Mouse (Mus musculus) limb, embryonic 13.5 days (tissue): ENCODE results near the gene Sez6l2. TPM values are rescaled to one million over a fixed set of nuclear protein-coding genes. Genes with fewer than 3 reads are reported as not detected.

ENCODE experiments used
- ATAC-seq: fragments of 200-750 bp; cut with Nextera tagmentation; 2 replicates; pipeline ENCODE4 v1.8.0; 2017; ENCODE audit warnings: low read depth, moderate number of reproducible peaks, moderate TSS enrichment; ENCODE audit not compliant: low FRiP score
- H3K27ac ChIP-seq: fragments of 300-500 bp; sonication (generic); 2 replicates; pipeline ENCODE4 v1.5.1; 2015; ENCODE audit warnings: inconsistent platforms, mild to moderate bottlenecking, moderate library complexity
- H3K27me3 ChIP-seq: fragments of 300-500 bp; sonication (generic); 2 replicates; pipeline ENCODE4 v1.6.1; 2015; ENCODE audit warnings: mild to moderate bottlenecking, inconsistent platforms
- H3K36me3 ChIP-seq: fragments of 300-500 bp; sonication (generic); 2 replicates; pipeline ENCODE4 v1.6.1; 2015; ENCODE audit warnings: inconsistent platforms, mild to moderate bottlenecking, moderate library complexity
- H3K4me1 ChIP-seq: fragments of 300-500 bp; sonication (generic); 2 replicates; pipeline ENCODE4 v1.6.1; 2015; ENCODE audit warnings: inconsistent platforms
- H3K4me2 ChIP-seq: fragments of 300-500 bp; sonication (generic); replicated peaks from 2 replicates; pipeline ENCODE4 v1.6.1; 2015; ENCODE audit warnings: inconsistent platforms, mild to moderate bottlenecking, moderate library complexity
- H3K4me3 ChIP-seq: fragments of 300-500 bp; sonication (generic); 2 replicates; pipeline ENCODE4 v1.5.1; 2015; ENCODE audit warnings: moderate library complexity, mild to moderate bottlenecking, inconsistent platforms
- H3K9ac ChIP-seq: fragments of 300-500 bp; sonication (generic); 2 replicates; pipeline ENCODE4 v1.6.1; 2015; ENCODE audit warnings: mild to moderate bottlenecking, inconsistent platforms
- H3K9me3 ChIP-seq: fragments of 300-500 bp; sonication (generic); 2 replicates; pipeline ENCODE4 v1.6.1; 2016; ENCODE audit warnings: inconsistent platforms
- WGBS: fragments of 180-500 bp; shearing (Covaris S2); methylation state at CpG from one replicate; pipeline ENCODE4 v1.1.7; 2015; 5-methylcytosine and 5-hydroxymethylcytosine counted together
- polyA plus RNA-seq: library from polyadenylated mRNA; unstranded; fragments of >200 nt; fragmentation: Nextera tagmentation; extraction: Ambion mirVana; gene quantifications from 2 replicates; pipeline ENCODE4 v1.2.1, GENCODE M21; 2015

Sez6l2 gene
- polyA plus RNA-seq, 1 experiment from 2014 or later: 0.33 TPM

GRCm38 (mm10) chr7:127018416-127019305 is 68.3 kb downstream of the Sez6l2 start:
- ATAC-seq: no peak
- Histone ChIP-seq H3K4me3 (peak overlapping the region; percentile 80; the same call in 1 of the 2 replicates), H3K36me3 (peaks cover 44% of the 10 kb centered on the region), H3K27me3 (no peaks in the 10 kb centered on the region), H3K4me1 (peaks cover 85% of the 10 kb centered on the region), H3K9me3 (no peaks in the 10 kb centered on the region), H3K4me2 (peak overlapping the region; percentile 98), H3K27ac (peak overlapping the region; percentile 29; the same call in 1 of the 2 replicates), H3K9ac (peak overlapping the region; percentile 86)
- WGBS: 76% methylated on average over 15 of the region's 15 CpGs

- Histone ChIP-seq H3K9me3 (no peaks in the 10 kb centered on the region), H3K4me1 (peaks cover 87% of the 10 kb centered on the region), H3K4me2 (peak overlapping the region; percentile 98), H3K27ac (peak overlapping the region; percentile 82), H3K9ac (peak overlapping the region; percentile 86), H3K27me3 (no peaks in the 10 kb centered on the region), H3K4me3 (peak overlapping the region; percentile 66), H3K36me3 (peaks cover 44% of the 10 kb centered on the region)
- no peak for ATAC-seq
- WGBS: 71% methylated on average over 14 of the region's 14 CpGs
Measured at GRCm38 (mm10) chr7:127019306-127019960, 69.1 kb downstream of the Sez6l2 start.

GRCm38 (mm10) chr7:127020031-127020430 is 69.7 kb downstream of the Sez6l2 start:
- H3K4me1 ChIP-seq: peaks cover 86% of the 10 kb centered on the region
- H3K27ac ChIP-seq: peak overlapping the region; percentile 82
- H3K4me2 ChIP-seq: peak overlapping the region; percentile 98
- H3K9me3 ChIP-seq: no peaks in the 10 kb centered on the region
- no peaks in the 10 kb centered on the region for H3K27me3 ChIP-seq
- no peak for ATAC-seq
- WGBS: 60% methylated on average over 3 of the region's 3 CpGs
- H3K36me3 ChIP-seq: peaks cover 41% of the 10 kb centered on the region
- peak overlapping the region; percentile 86 for H3K9ac ChIP-seq
- peak overlapping the region; percentile 66 for H3K4me3 ChIP-seq

Other genes starting within 250 kb of the Sez6l2 start
- 34.1 and 36.6 TPM in 2 replicates for gene Coro1a, start 242.8 kb upstream of the Sez6l2 start, polyA plus RNA-seq
- 49.6 and 50.3 TPM in 2 replicates for gene Mapk3, start 191.0 kb upstream of the Sez6l2 start, polyA plus RNA-seq
- gene Gdpd3, start 184.2 kb upstream of the Sez6l2 start, polyA plus RNA-seq: 1.7 and 2.1 TPM in 2 replicates
- gene Ypel3, start 173.6 kb upstream of the Sez6l2 start, polyA plus RNA-seq: 114 and 121 TPM in 2 replicates
- gene Tbx6, start 169.1 kb upstream of the Sez6l2 start, polyA plus RNA-seq: 0.53 and 0.64 TPM in 2 replicates
- gene Ppp4c, start 158.1 kb upstream of the Sez6l2 start, polyA plus RNA-seq: 287 and 322 TPM in 2 replicates
- 0.18 and 0.52 TPM in 2 replicates for gene Fam57b, start 152.9 kb upstream of the Sez6l2 start, polyA plus RNA-seq
- gene 4930451I11Rik, start 118.9 kb upstream of the Sez6l2 start, polyA plus RNA-seq: not detected in 2 replicates
- 1.5 and 1.9 TPM in 2 replicates for gene Doc2a, start 103.1 kb upstream of the Sez6l2 start, polyA plus RNA-seq
- gene Hirip3, start 88.6 kb upstream of the Sez6l2 start, polyA plus RNA-seq: 39.8 and 48.3 TPM in 2 replicates
- 96.8 and 108 TPM in 2 replicates for gene Ino80e, start 88.2 kb upstream of the Sez6l2 start, polyA plus RNA-seq
- gene Taok2, start 65.9 kb upstream of the Sez6l2 start, polyA plus RNA-seq: 54.4 and 57.2 TPM in 2 replicates
- gene Tmem219, start 27.6 kb upstream of the Sez6l2 start, polyA plus RNA-seq: 24.5 and 27.0 TPM in 2 replicates
- gene Kctd13, start 21.7 kb upstream of the Sez6l2 start, polyA plus RNA-seq: 16.9 and 17.2 TPM in 2 replicates
- gene Asphd1, start 981 bp upstream of the Sez6l2 start, polyA plus RNA-seq: 0.20 TPM in 1 of 2 replicates, not detected in the other
- gene Cdipt, start 25.4 kb downstream of the Sez6l2 start, polyA plus RNA-seq: 97.1 and 105 TPM in 2 replicates
- 0.65 and 1.9 TPM in 2 replicates for gene Cdiptos, start 25.5 kb downstream of the Sez6l2 start, polyA plus RNA-seq
- 5.5 and 5.6 TPM in 2 replicates for gene Mvp, start 64.1 kb downstream of the Sez6l2 start, polyA plus RNA-seq
- 0.31 TPM in 1 of 2 replicates, not detected in the other for gene Pagr1b, start 65.9 kb downstream of the Sez6l2 start, polyA plus RNA-seq
- 48.2 and 70.2 TPM in 2 replicates for gene Pagr1a, start 66.8 kb downstream of the Sez6l2 start, polyA plus RNA-seq
- gene Gm42742, start 70.5 kb downstream of the Sez6l2 start, polyA plus RNA-seq: 52.2 and 64.8 TPM in 2 replicates
- 6.9 and 10.4 TPM in 2 replicates for gene Prrt2, start 70.6 kb downstream of the Sez6l2 start, polyA plus RNA-seq
- 61.9 and 64.6 TPM in 2 replicates for gene Maz, start 76.5 kb downstream of the Sez6l2 start, polyA plus RNA-seq
- 113 and 118 TPM in 2 replicates for gene Kif22, start 91.9 kb downstream of the Sez6l2 start, polyA plus RNA-seq
- not detected in 2 replicates for gene Zg16, start 136.8 kb downstream of the Sez6l2 start, polyA plus RNA-seq
- 2.6 and 2.7 TPM in 2 replicates for gene AI467606, start 140.8 kb downstream of the Sez6l2 start, polyA plus RNA-seq
- gene Qprt, start 171.7 kb downstream of the Sez6l2 start, polyA plus RNA-seq: 3.1 and 3.4 TPM in 2 replicates
- 0.25 and 0.34 TPM in 2 replicates for gene Spn, start 187.3 kb downstream of the Sez6l2 start, polyA plus RNA-seq
- gene Cd2bp2, start 245.5 kb downstream of the Sez6l2 start, polyA plus RNA-seq: 72.2 and 72.4 TPM in 2 replicates